Mouse (Mus musculus): ENCODE results near the gene Pard3. TPM values are rescaled to one million over a fixed set of nuclear protein-coding genes. Genes with fewer than 3 reads are reported as not detected.

The Pard3 gene
- polyA plus RNA-seq, 1 experiment from 2014 or later = 30.9 TPM

DNA sequence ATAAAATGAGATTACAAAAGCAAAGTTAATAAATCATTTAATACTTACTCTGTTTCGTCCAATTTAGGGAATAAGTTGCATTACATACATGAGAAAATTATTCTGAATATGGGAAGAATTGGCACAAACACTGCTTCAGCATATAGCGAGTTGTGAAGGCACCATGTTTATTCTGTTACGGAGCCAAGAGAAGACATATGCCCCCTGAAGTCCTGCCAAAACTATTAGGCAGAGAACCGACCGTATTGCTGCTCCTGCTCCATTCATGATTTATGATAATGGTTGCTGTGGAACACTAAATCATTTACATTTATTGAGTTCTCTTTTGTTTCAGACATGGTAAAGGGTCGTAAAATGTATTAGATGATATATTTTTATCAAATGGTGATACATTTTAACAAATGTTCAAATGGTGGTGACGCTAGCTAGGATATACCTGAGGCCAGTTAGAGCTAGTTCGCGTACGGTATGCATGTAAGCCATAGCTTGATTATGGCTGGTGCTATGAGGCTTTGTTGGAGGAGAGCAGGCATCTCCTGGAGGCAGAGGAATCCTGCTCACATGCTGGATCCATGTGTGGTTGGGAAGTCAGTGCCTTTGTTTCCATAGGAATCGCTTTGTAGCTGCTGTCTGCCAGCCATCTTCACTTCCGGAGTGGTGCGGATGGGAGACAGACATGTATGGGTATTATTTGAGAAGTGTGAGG, 360.7 kb downstream of the Pard3 start:
- no peak for ATAC-seq (ENCODE audit: low FRiP score)

GRCm38 (mm10) chr8:127426857-127427256, 363.2 kb downstream of the Pard3 start:
- no peaks in the 10 kb centered on the region for H3K27me3 ChIP-seq (ENCODE audit: control insufficient read depth, insufficient read depth, low read length)
- 79% methylated on average over 5 of the region's 5 CpGs for WGBS
- H3K4me3 ChIP-seq (ENCODE audit: low read depth, low read length) = no peak overlapping the region
- no peaks in the 10 kb centered on the region for H3K36me3 ChIP-seq (ENCODE audit: control insufficient read depth, insufficient read depth, low read length)
- H3K4me2 ChIP-seq (replicated peaks; ENCODE audit: low read depth, low read length) = no peak overlapping the region
- H3K27ac ChIP-seq (ENCODE audit: low read depth, low read length) = no peak overlapping the region
- ATAC-seq (ENCODE audit: low FRiP score) = no peak
- no peak for DNase-seq (ENCODE audit: low spot score)
- H3K9ac ChIP-seq (ENCODE audit: low read depth, low read length) = no peak overlapping the region
- no peaks in the 10 kb centered on the region for H3K4me1 ChIP-seq (replicated peaks; ENCODE audit: control insufficient read depth, insufficient read depth, low read length)
- H3K9me3 ChIP-seq (ENCODE audit: control insufficient read depth, low read length) = no peaks in the 10 kb centered on the region

More for the DNA sequence above, 360.7 kb downstream of the Pard3 start:
- Histone ChIP-seq H3K27me3 (ENCODE audit: control insufficient read depth, insufficient read depth, low read length) (no peaks in the 10 kb centered on the region), H3K4me3 (ENCODE audit: low read depth, low read length) (no peak overlapping the region), H3K4me1 (replicated peaks; ENCODE audit: control insufficient read depth, insufficient read depth, low read length) (no peaks in the 10 kb centered on the region), H3K27ac (ENCODE audit: low read depth, low read length) (no peak overlapping the region), H3K36me3 (ENCODE audit: control insufficient read depth, insufficient read depth, low read length) (no peaks in the 10 kb centered on the region), H3K4me2 (replicated peaks; ENCODE audit: low read depth, low read length) (no peak overlapping the region), H3K9ac (ENCODE audit: low read depth, low read length) (no peak overlapping the region), H3K9me3 (ENCODE audit: control insufficient read depth, low read length) (no peaks in the 10 kb centered on the region)
- DNase-seq (ENCODE audit: low spot score) = no peak
- 94% methylated on average over 13 of the region's 13 CpGs for WGBS

GRCm38 (mm10) chr8:127428004-127428403, 364.3 kb downstream of the Pard3 start:
- Histone ChIP-seq H3K27me3 (ENCODE audit: control insufficient read depth, insufficient read depth, low read length) (no peaks in the 10 kb centered on the region), H3K9me3 (ENCODE audit: control insufficient read depth, low read length) (no peaks in the 10 kb centered on the region), H3K4me1 (replicated peaks; ENCODE audit: control insufficient read depth, insufficient read depth, low read length) (no peaks in the 10 kb centered on the region), H3K4me2 (replicated peaks; ENCODE audit: low read depth, low read length) (no peak overlapping the region), H3K4me3 (ENCODE audit: low read depth, low read length) (no peak overlapping the region), H3K9ac (ENCODE audit: low read depth, low read length) (no peak overlapping the region), H3K36me3 (ENCODE audit: control insufficient read depth, insufficient read depth, low read length) (no peaks in the 10 kb centered on the region), H3K27ac (ENCODE audit: low read depth, low read length) (no peak overlapping the region)
- DNase-seq (ENCODE audit: low spot score) (no peak), ATAC-seq (ENCODE audit: low FRiP score) (no peak)
- 88% methylated on average over 7 of the region's 7 CpGs for WGBS

GRCm38 (mm10) chr8:127431236-127431635, 367.5 kb downstream of the Pard3 start:
- no peak overlapping the region for H3K4me2 ChIP-seq (replicated peaks; ENCODE audit: low read depth, low read length)
- no peak overlapping the region for H3K4me3 ChIP-seq (ENCODE audit: low read depth, low read length)
- DNase-seq (ENCODE audit: low spot score) (no peak), ATAC-seq (ENCODE audit: low FRiP score) (no peak)
- H3K27ac ChIP-seq (ENCODE audit: low read depth, low read length) = no peak overlapping the region
- 79% methylated on average over 2 of the region's 2 CpGs for WGBS
- no peak overlapping the region for H3K9ac ChIP-seq (ENCODE audit: low read depth, low read length)
- no peaks in the 10 kb centered on the region for H3K36me3 ChIP-seq (ENCODE audit: control insufficient read depth, insufficient read depth, low read length)
- H3K27me3 ChIP-seq (ENCODE audit: control insufficient read depth, insufficient read depth, low read length) = no peaks in the 10 kb centered on the region
- no peaks in the 10 kb centered on the region for H3K4me1 ChIP-seq (replicated peaks; ENCODE audit: control insufficient read depth, insufficient read depth, low read length)
- H3K9me3 ChIP-seq (ENCODE audit: control insufficient read depth, low read length) = no peaks in the 10 kb centered on the region

DNA sequence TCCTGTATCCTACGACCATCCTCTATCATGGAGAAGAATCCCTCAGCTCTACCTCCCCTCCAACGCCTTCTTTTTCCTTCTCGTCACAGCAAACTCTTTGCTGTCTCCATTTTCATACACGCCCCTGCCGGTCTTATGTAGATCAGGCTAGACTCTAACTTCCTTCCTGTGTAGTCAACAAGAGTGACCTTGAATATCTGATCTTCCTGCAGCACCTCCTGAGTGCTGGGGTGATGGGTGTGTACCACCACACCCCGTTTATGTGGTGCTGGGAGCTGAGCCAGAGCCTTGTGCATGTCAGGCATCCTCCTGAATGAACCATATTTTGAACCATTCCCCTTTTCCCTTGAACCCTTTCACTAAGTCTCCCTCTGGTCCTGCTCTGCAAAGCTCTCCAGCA, 372.3 kb downstream of the Pard3 start:
- no peak overlapping the region for H3K9ac ChIP-seq (ENCODE audit: low read depth, low read length)
- H3K27ac ChIP-seq (ENCODE audit: low read depth, low read length) = no peak overlapping the region
- H3K9me3 ChIP-seq (ENCODE audit: control insufficient read depth, low read length) = no peaks in the 10 kb centered on the region
- no peaks in the 10 kb centered on the region for H3K4me1 ChIP-seq (replicated peaks; ENCODE audit: control insufficient read depth, insufficient read depth, low read length)
- H3K4me2 ChIP-seq (replicated peaks; ENCODE audit: low read depth, low read length) = no peak overlapping the region
- no peaks in the 10 kb centered on the region for H3K27me3 ChIP-seq (ENCODE audit: control insufficient read depth, insufficient read depth, low read length)
- 93% methylated on average over 6 of the region's 6 CpGs for WGBS
- no peaks in the 10 kb centered on the region for H3K36me3 ChIP-seq (ENCODE audit: control insufficient read depth, insufficient read depth, low read length)
- DNase-seq (ENCODE audit: low spot score) (no peak), ATAC-seq (ENCODE audit: low FRiP score) (no peak)
- H3K4me3 ChIP-seq (ENCODE audit: low read depth, low read length) = no peak overlapping the region

- Histone ChIP-seq H3K9me3 (ENCODE audit: control insufficient read depth, low read length) (no peaks in the 10 kb centered on the region), H3K27ac (ENCODE audit: low read depth, low read length) (no peak overlapping the region), H3K4me2 (replicated peaks; ENCODE audit: low read depth, low read length) (no peak overlapping the region), H3K9ac (ENCODE audit: low read depth, low read length) (no peak overlapping the region), H3K4me3 (ENCODE audit: low read depth, low read length) (no peak overlapping the region), H3K4me1 (replicated peaks; ENCODE audit: control insufficient read depth, insufficient read depth, low read length) (no peaks in the 10 kb centered on the region), H3K36me3 (ENCODE audit: control insufficient read depth, insufficient read depth, low read length) (no peaks in the 10 kb centered on the region), H3K27me3 (ENCODE audit: control insufficient read depth, insufficient read depth, low read length) (no peaks in the 10 kb centered on the region)
- DNase-seq (ENCODE audit: low spot score) (no peak), ATAC-seq (ENCODE audit: low FRiP score) (no peak)
- 91% methylated on average over 5 of the region's 5 CpGs for WGBS
Observed at GRCm38 (mm10) chr8:127437613-127438235, 374.0 kb downstream of the Pard3 start.

DNA sequence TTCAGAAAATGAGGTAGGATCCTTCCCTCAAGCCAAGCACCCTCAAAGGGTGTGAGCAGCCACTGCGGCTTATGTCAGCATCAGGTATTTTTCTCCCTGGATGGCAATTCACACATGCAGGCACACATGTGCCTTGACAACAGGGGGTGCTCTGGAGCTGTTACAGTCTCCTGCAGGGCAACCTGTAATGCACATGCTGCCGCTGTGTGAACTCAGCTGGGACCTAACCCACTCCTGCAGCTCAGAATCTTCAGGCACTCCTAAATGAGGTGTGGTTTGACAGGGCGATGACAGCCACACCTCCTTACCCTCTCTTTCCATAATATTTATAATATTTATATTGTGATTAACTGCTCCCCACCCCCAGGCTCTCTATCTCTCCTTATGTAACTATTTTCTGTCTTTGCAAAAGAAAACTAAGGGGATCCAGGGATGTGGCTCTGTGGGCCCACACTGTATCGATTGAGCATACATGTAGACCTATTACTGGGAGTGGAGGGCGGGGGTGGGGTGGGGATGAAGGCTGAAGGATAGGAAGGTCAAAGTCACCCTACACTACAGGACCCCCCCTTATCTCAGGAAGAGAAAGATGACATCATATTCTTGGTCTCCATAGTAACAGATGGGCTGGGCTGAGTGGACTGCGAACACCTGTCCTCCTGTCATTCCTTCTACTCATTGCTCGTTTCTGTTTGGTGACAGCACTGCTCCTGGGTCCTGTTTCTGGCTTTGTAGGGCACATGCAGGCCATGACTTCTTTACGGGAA, 375.1 kb downstream of the Pard3 start:
- Histone ChIP-seq H3K9me3 (ENCODE audit: control insufficient read depth, low read length) (no peaks in the 10 kb centered on the region), H3K4me2 (replicated peaks; ENCODE audit: low read depth, low read length) (no peak overlapping the region), H3K4me1 (replicated peaks; ENCODE audit: control insufficient read depth, insufficient read depth, low read length) (no peaks in the 10 kb centered on the region), H3K9ac (ENCODE audit: low read depth, low read length) (no peak overlapping the region), H3K27me3 (ENCODE audit: control insufficient read depth, insufficient read depth, low read length) (no peaks in the 10 kb centered on the region), H3K27ac (ENCODE audit: low read depth, low read length) (no peak overlapping the region), H3K4me3 (ENCODE audit: low read depth, low read length) (no peak overlapping the region), H3K36me3 (ENCODE audit: control insufficient read depth, insufficient read depth, low read length) (no peaks in the 10 kb centered on the region)
- DNase-seq (ENCODE audit: low spot score) (peak; percentile 52), ATAC-seq (ENCODE audit: low FRiP score) (peak; percentile 39; the same call in 1 of the 2 replicates)
- WGBS = 74% methylated on average over 8 of the region's 8 CpGs

GRCm38 (mm10) chr8:127439392-127440160, 375.9 kb downstream of the Pard3 start:
- ATAC-seq (ENCODE audit: low FRiP score) (no peak; the same call in 1 of the 2 replicates), DNase-seq (ENCODE audit: low spot score) (no peak)
- Histone ChIP-seq H3K27ac (ENCODE audit: low read depth, low read length) (no peak overlapping the region), H3K4me2 (replicated peaks; ENCODE audit: low read depth, low read length) (no peak overlapping the region), H3K27me3 (ENCODE audit: control insufficient read depth, insufficient read depth, low read length) (no peaks in the 10 kb centered on the region), H3K4me1 (replicated peaks; ENCODE audit: control insufficient read depth, insufficient read depth, low read length) (no peaks in the 10 kb centered on the region), H3K9ac (ENCODE audit: low read depth, low read length) (no peak overlapping the region), H3K36me3 (ENCODE audit: control insufficient read depth, insufficient read depth, low read length) (no peaks in the 10 kb centered on the region), H3K4me3 (ENCODE audit: low read depth, low read length) (no peak overlapping the region), H3K9me3 (ENCODE audit: control insufficient read depth, low read length) (no peaks in the 10 kb centered on the region)
- WGBS = 52% methylated on average over 10 of the region's 10 CpGs
